Mouse (Mus musculus) liver, embryonic 14.5 days (tissue): Measurements from ENCODE around the gene Fhit. TPM values are rescaled to one million over a fixed set of nuclear protein-coding genes. Genes with fewer than 3 reads are reported as not detected.

Experiments
- ATAC-seq: fragments of 200-750 bp; cut with Nextera tagmentation; 2 replicates; pipeline ENCODE4 v1.8.0; 2017; ENCODE audit warnings: moderate number of reproducible peaks, mild to moderate bottlenecking, moderate library complexity; ENCODE audit not compliant: insufficient read depth
- DNase-seq, 3 experiments: peaks; one replicate each; pipeline ENCODE4 v3.0.0-alpha.2; 2012 to 2013; ENCODE audit warnings: low read depth in 3 of 3, low spot score in 3 of 3
- H3K27ac ChIP-seq: fragments of 300-500 bp; sonication (generic); 2 replicates; pipeline ENCODE4 v1.5.1; 2014; ENCODE audit warnings: moderate library complexity, mild to moderate bottlenecking, control low read depth, inconsistent platforms
- H3K27me3 ChIP-seq: fragments of 300-500 bp; sonication (generic); 2 replicates; pipeline ENCODE4 v1.6.1; 2014; ENCODE audit warnings: mild to moderate bottlenecking, low read length, moderate library complexity; ENCODE audit not compliant: control insufficient read depth, insufficient read depth
- H3K36me3 ChIP-seq: fragments of 300-500 bp; sonication (generic); replicated peaks from 2 replicates; pipeline ENCODE4 v1.6.1; 2014; ENCODE audit warnings: low read depth; ENCODE audit not compliant: control insufficient read depth, insufficient read depth
- H3K4me1 ChIP-seq, 2 experiments: fragments of 200-500 bp in 1 of 2; fragments of 300-500 bp in 1 of 2; sonication (generic) in 1 of 2; replicated peaks; 2 replicates each; pipeline ENCODE4 v1.6.1; 2012 to 2014; ENCODE audit warnings: antibody characterized with exemption in 1 of 2, inconsistent platforms in 1 of 2, low read length in 1 of 2; ENCODE audit not compliant: control insufficient read depth in 2 of 2, insufficient read depth in 2 of 2
- H3K4me2 ChIP-seq: fragments of 300-500 bp; sonication (generic); 2 replicates; pipeline ENCODE4 v1.6.1; 2014; ENCODE audit warnings: low read depth, mild to moderate bottlenecking, control low read depth, moderate library complexity
- H3K4me3 ChIP-seq, 2 experiments: fragments of 200-500 bp in 1 of 2; fragments of 300-500 bp in 1 of 2; sonication (generic) in 1 of 2; 2 replicates each; pipeline ENCODE4 v1.5.1; 2012 to 2014; ENCODE audit warnings: low read depth in 2 of 2, low read length in 2 of 2, mild to moderate bottlenecking in 2 of 2, control low read depth in 1 of 2, inconsistent platforms in 1 of 2, moderate library complexity in 1 of 2; ENCODE audit not compliant: insufficient read depth in 1 of 2
- H3K9ac ChIP-seq: fragments of 300-500 bp; sonication (generic); replicated peaks from 2 replicates; pipeline ENCODE4 v1.6.1; 2014; ENCODE audit warnings: mild to moderate bottlenecking, control low read depth, moderate library complexity
- H3K9me3 ChIP-seq: fragments of 300-500 bp; sonication (generic); 2 replicates; pipeline ENCODE4 v1.6.1; 2016; ENCODE audit warnings: low read length, mixed read lengths; ENCODE audit not compliant: control insufficient read depth
- CTCF ChIP-seq: IDR thresholded peaks from 2 replicates; pipeline ENCODE4 v1.5.1; 2016; ENCODE audit warnings: antibody characterized with exemption, low read depth, control low read depth
- EP300 ChIP-seq: IDR thresholded peaks from 2 replicates; pipeline ENCODE4 v1.6.1; 2016; ENCODE audit warnings: antibody characterized with exemption, low read depth
- WGBS: fragments of 180-500 bp; shearing (Covaris S2); extraction: QIAGEN DNeasy Blood & Tissue Kit; methylation state at CpG from one replicate; pipeline ENCODE4 v1.1.7; 2014; ENCODE audit not compliant: insufficient replicate concordance; 5-methylcytosine and 5-hydroxymethylcytosine counted together
- polyA plus RNA-seq, 2 experiments: library from polyadenylated mRNA; depleted of rRNA in 1 of 2; stranded (reverse) in 1 of 2; unstranded in 1 of 2; fragments of >200 nt; fragmentation: Nextera tagmentation in 1 of 2; extraction: Ambion mirVana in 1 of 2; gene quantifications; 2 replicates each; pipeline versions ENCODE4 v1.2.1 to v1.2.3; 2012 to 2014

The Fhit gene
- polyA plus RNA-seq, 2 experiments, result 1.4 to 1.9 TPM

GRCm38 (mm10) chr14:10286027-10286426, 875.8 kb downstream of the Fhit start:
- ATAC-seq (no peak), DNase-seq (no peak)
- H3K27me3 ChIP-seq, result no peaks in the 10 kb centered on the region
- no peaks in the 10 kb centered on the region for H3K9me3 ChIP-seq
- H3K4me3 ChIP-seq, result no peak overlapping the region
- no peak overlapping the region for H3K9ac ChIP-seq
- WGBS, result 66% methylated on average over 6 of the region's 6 CpGs
- no peak overlapping the region for H3K4me2 ChIP-seq
- no peaks in the 10 kb centered on the region for H3K36me3 ChIP-seq
- no peak for TF ChIP-seq EP300
- no peak for TF ChIP-seq CTCF
- H3K27ac ChIP-seq, result no peak overlapping the region
- H3K4me1 ChIP-seq, result no peaks in the 10 kb centered on the region

GRCm38 (mm10) chr14:10228708-10229107, 933.1 kb downstream of the Fhit start:
- no peak for TF ChIP-seq CTCF
- H3K4me2 ChIP-seq, result no peak overlapping the region

GRCm38 (mm10) chr14:10221847-10222246, 940.0 kb downstream of the Fhit start:
- TF ChIP-seq EP300, result no peak
- no peak for TF ChIP-seq CTCF
- Histone ChIP-seq H3K4me1 (no peaks in the 10 kb centered on the region), H3K27ac (no peak overlapping the region), H3K4me3 (no peak overlapping the region), H3K27me3 (no peaks in the 10 kb centered on the region), H3K36me3 (no peaks in the 10 kb centered on the region), H3K9ac (no peak overlapping the region), H3K9me3 (no peaks in the 10 kb centered on the region), H3K4me2 (no peak overlapping the region)
- DNase-seq, result no peak
- ATAC-seq, result no peak
- 63% methylated on average over 2 of the region's 2 CpGs for WGBS

More at GRCm38 (mm10) chr14:10228708-10229107, 933.1 kb downstream of the Fhit start:
- Histone ChIP-seq H3K27ac (no peak overlapping the region), H3K27me3 (no peaks in the 10 kb centered on the region), H3K4me1 (no peaks in the 10 kb centered on the region), H3K9ac (no peak overlapping the region), H3K9me3 (no peaks in the 10 kb centered on the region), H3K36me3 (no peaks in the 10 kb centered on the region), H3K4me3 (no peak overlapping the region)
- ATAC-seq (no peak), DNase-seq (no peak)
- 63% methylated on average over 5 of the region's 5 CpGs for WGBS

- TF ChIP-seq CTCF (no peak), EP300 (no peak)
- Histone ChIP-seq H3K9ac (no peak overlapping the region), H3K36me3 (no peaks in the 10 kb centered on the region), H3K27me3 (no peaks in the 10 kb centered on the region), H3K4me3 (no peak overlapping the region), H3K9me3 (no peaks in the 10 kb centered on the region), H3K4me2 (no peak overlapping the region), H3K4me1 (no peaks in the 10 kb centered on the region), H3K27ac (no peak overlapping the region)
- ATAC-seq (no peak), DNase-seq (no peak)
- 49% methylated on average over 4 of the region's 4 CpGs for WGBS
These were observed 948.6 kb downstream of the Fhit start for GRCm38 (mm10) chr14:10213216-10213615.

- Histone ChIP-seq H3K27ac (no peak overlapping the region), H3K9ac (no peak overlapping the region), H3K27me3 (no peaks in the 10 kb centered on the region), H3K9me3 (no peaks in the 10 kb centered on the region), H3K4me3 (no peak overlapping the region), H3K36me3 (no peaks in the 10 kb centered on the region), H3K4me1 (no peaks in the 10 kb centered on the region), H3K4me2 (no peak overlapping the region)
- TF ChIP-seq CTCF, result no peak
- no peak for TF ChIP-seq EP300
- DNase-seq (no peak), ATAC-seq (no peak)
- 38% methylated on average over 5 of the region's 5 CpGs for WGBS
These were observed 950.7 kb downstream of the Fhit start for GRCm38 (mm10) chr14:10211184-10211583.

GRCm38 (mm10) chr14:10209007-10209406, 952.8 kb downstream of the Fhit start:
- TF ChIP-seq CTCF (no peak), EP300 (no peak)
- ATAC-seq, result no peak

More at GRCm38 (mm10) chr14:10209007-10209406, 952.8 kb downstream of the Fhit start:
- DNase-seq, result no peak
- Histone ChIP-seq H3K4me1 (no peaks in the 10 kb centered on the region), H3K4me3 (no peak overlapping the region), H3K9ac (no peak overlapping the region), H3K27ac (no peak overlapping the region), H3K36me3 (no peaks in the 10 kb centered on the region), H3K9me3 (no peaks in the 10 kb centered on the region), H3K27me3 (no peaks in the 10 kb centered on the region), H3K4me2 (no peak overlapping the region)
- 22% methylated on average over 3 of the region's 3 CpGs for WGBS
